Mouse (Mus musculus): ENCODE measurements at regions not wholly inside any gene's neighbourhood (a gene's known extent, or its start where the extent isn't known, plus 50 kb on each side); places are given as distances from the start of the nearest gene placed in this dataset.

DNA sequence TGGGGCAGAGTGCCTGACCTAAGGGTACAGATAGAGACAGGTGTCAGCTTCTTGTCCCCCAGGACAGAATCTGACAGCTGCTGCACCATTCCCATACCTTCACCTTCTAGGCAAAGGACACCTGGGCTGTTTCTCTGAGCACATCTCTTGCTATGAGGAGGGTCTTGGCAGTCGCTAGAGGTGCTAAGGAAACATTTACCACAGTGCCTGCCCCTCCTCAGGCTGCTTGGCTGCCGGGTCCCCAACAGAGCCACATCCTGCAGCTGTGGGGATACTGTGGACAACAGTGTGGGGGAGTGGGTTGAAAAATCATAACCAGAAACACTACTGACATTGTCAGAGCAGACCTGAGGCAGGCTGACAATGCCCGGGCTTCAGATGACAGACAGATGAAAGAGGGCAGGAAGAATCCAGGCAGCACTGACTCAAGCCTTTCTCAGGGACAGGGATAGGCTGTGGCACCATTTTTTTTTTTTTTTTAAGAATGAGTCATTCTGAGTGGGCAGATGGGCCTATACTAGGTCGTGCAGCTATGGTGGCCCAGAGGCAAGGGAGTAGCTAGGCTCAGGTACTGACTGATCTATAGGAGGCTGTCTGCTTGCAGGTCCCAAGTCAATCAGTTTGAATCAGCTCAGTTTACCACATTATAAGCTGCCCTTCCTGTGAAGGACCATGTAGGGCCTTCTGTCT, 150.7 kb upstream of the A230072I06Rik start:
- intact Hi-C loops (cut with DNase I): no loop called here
- no peak for DNase-seq

DNA sequence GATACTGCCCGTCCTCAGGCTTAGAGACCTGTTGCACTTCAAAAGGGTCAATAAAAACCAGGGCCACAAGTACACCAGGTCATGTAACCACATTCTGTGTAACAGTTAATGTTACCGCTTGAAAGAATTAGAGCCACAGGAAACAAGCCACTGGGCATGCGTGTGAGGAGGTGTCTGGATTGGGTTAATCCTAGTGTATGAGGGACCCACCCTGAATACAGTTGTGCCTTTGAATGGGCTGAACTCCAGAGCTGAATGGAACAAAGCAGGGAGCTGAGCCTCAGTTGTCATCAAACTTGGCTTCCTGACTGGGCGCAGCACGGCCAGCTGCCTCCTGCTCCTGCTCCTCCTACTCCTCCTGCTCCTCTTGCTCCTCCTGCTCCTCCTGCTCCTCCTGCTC, 148.0 kb upstream of the A230072I06Rik start:
- intact Hi-C loops (cut with DNase I): no loop called here
- DNase-seq: no peak

DNA sequence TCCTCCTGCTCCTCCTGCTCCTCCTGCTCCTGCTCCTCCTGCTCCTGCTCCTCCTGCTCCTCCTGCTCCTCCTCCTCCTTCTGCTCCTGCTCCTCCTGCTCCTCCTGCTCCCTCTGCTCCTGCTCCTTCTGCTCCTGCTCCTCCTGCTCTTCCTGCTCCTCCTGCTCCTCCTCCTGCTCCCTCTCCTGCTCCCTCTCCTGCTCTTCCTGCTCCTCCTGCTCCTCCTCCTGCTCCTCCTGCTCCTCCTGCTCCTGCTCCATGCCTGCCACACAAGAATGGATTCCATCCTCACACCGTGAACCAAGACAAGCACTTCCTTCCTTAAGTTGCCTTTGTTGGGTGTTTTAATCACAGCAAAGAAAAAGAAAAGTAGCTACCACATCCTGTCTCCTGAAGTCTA, 144.4 kb upstream of the A230072I06Rik start:
- intact Hi-C loops (cut with DNase I): no loop called here
- no peak for DNase-seq

DNA sequence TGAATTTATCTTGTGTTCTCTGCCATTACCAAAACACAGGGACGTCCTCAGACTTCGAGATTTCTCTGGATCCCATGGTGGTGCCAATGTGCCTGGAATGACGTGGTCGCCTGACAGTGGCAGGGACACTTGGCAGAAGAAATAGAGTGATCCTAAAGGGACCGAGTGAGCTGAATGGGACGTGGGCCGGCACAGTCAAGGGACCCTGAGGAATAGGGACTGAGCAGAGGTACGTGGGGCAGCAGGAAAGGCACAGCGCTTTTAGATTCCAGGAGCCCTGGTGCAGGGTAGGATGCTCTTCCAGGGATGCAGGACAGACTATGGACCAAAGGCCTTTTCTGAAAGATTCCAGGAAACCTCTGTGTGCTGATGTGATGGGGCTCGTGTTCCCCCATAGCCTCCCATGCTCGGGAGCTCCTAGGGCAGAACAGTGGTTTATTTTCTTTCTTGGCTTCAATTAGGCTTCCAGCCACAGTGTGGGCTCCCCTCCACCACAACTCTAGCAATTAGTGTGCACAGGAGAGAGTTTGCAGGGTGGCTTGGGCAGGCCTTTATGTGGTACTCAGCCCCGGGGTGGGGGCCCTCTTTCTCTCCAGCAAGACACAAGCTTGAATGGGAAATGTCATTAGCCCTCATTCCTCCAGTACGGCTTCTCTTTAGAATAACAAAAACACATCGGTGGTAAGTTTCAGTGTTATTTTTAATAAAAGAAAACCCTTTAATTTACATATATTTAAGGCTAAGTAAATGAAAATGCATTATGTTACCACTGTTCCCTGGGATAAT, 143.0 kb upstream of the A230072I06Rik start:
- DNase-seq: no peak
- intact Hi-C loops (cut with DNase I): no loop called here

DNA sequence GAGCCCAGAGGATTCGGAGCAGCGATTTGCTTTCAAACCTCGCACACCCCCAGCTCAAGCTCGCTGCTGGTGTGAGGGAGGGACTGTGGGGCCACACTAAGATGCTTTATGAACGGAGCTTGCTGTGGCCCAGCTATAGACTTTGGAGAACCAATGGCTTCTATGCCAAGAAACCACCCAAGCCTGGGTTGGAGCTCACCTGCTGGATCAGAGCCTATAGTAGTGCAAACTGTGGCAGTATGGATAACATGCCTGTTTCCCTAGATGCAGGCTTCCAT, 142.5 kb upstream of the A230072I06Rik start:
- no peak for DNase-seq
- intact Hi-C loops (cut with DNase I): no loop called here

DNA sequence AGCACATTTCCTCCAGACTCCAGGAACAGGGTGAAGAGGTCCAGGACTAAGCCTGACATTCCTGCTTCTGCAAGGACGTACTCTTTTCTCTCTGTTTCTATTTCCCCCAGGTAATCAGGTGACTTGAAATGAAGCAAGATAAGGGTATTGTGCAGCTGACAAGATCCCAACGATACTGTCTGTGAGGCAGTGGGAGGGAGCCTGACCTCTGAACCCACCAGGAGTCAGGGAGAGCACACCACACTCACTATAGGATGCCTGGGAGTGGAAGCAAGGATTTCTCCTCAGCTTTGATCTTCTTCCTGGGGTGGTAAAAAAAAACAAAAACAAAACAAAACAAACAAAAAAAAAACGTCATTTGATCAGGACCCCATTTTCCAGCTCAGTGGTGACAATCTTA, 141.1 kb upstream of the A230072I06Rik start:
- no peak for DNase-seq
- intact Hi-C loops (cut with DNase I): no loop called here

DNA sequence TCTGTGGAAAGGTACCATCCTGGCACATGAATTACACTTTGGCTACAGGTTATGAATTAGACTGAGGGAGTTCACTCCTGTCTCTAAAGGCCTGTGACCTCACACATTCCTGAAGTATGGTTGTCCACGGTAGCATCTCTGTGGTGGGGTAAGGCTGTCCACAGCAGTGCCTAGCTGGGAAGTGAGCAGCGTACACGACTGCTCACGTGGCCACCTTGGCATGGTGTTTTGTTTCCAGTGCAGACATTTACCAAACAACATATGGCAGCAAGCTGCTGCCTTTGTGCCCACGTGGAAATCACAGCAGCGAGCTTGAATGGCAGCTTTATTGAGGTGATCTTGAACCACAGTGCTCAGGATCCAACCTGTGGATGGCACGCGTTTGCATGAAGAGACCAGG, 140.7 kb upstream of the A230072I06Rik start:
- no peak for DNase-seq
- intact Hi-C loops (cut with DNase I): no loop called here

DNA sequence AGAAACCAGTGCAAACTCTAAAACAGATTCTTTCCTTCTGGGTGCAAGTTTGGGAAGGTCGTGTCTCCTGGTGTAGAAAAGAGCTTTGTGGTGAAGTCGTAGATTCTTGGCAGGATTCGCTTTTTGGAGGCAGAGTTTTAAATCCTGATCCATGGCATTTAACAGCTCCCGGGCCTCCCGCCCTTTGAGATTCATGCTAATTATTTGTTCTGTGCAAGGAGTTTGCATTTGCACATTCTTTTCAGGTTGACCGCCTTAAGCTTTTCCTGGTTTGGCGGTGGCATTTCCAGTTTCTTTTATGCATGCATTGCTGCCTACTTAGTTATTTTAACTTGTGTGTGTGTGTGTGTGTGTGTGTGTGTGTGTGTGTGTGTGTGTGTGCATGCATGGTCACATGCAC, 126.9 kb upstream of the A230072I06Rik start:
- intact Hi-C loops (cut with DNase I): no loop called here
- DNase-seq: no peak

DNA sequence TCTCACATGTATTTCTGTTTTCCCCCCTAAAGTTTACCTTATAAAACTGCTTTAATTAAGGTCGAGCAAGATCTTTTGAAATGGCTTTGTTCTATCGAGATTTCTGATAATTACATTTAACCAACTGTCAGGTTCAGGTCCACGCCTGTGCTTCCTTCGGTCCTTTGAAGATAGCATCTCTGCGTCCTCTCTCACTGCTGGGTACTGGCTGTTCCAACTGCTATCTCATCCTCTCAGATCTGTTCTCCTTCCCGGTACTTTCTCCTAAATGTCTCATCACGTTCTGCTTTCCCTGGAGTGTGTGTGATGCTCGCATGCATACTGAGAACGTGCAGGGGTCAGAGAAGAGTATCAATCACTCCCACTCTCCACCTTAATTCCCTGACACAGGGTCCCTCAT, 125.8 kb upstream of the A230072I06Rik start:
- intact Hi-C loops (cut with DNase I): no loop called here
- DNase-seq: no peak

DNA sequence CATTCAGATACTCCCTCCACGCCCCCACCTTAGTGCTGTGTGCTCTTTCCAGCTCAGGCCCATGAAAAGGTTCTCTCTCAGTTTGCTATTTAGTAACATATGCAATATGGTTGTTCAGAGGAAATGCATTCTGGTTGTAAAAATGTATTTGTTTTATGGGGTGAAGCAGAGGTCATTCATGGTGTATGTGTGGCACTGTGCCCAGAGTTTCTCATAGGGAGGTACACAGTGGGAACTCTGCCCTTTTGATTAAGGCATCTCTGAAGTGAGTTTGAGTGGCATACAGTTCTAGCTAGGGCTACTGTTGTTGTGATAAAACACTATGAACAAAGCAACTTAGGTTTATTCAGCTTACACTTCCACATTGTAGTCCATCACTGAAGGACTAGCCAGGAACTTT, 121.7 kb upstream of the A230072I06Rik start:
- intact Hi-C loops (cut with DNase I): no loop called here
- no peak for DNase-seq

DNA sequence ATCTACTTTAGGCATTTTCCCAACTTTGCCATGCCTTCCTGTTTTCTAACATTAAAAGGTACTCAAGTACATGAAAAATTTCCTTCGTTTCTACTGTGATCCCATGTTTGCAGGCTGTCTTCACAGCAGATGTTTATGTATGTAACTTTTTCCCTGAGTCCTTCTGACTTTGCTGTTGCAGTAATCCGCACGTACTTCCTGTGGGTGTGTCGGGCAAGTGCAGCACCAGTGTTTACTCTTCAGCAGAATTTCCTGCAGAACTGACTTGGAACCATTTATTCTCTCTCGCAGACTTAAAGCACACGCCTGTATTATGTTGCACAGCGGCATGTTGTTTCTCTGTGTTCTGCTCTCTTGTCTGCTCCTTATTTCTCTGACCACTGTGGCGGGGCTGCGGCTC, 120.4 kb upstream of the A230072I06Rik start:
- intact Hi-C loops (cut with DNase I): no loop called here
- no peak for DNase-seq

DNA sequence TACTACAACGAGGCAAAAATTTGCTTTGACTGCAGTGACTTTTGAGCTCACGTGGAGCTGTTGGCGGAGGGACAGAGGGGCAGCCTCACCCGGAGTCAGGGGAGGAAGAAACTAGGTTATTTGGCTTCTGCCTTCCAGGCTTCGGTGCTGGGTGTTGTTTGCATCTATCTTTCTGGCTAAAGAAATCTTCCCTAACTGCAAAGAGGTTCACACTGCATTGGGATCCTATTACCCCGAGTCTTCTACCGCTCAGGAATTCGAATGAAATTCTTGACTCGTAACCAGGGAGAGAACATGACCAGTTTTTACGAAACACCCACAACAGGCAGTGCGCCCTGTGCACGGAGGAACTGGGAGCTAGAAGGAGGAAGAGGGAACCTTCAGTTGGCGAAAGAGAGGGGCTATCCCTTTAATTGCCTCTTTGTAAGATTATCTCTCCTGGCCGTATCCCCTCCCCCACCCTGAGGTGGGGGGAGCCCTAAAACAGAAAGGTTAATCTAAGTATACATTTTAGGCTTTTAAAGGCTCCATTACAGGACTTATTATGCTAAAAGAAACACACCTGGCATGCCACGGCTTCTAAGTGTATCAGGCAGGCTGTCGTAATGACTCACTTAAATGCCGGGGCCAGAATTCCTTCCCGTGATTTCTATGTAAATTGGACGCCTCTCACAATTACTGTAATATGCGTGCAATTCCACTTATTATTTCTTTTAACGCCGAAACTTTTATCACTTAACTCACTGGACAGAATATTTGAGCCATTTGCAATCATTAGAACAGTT, 115.5 kb upstream of the A230072I06Rik start:
- intact Hi-C loops (cut with DNase I): no loop called here
- DNase-seq: no peak

DNA sequence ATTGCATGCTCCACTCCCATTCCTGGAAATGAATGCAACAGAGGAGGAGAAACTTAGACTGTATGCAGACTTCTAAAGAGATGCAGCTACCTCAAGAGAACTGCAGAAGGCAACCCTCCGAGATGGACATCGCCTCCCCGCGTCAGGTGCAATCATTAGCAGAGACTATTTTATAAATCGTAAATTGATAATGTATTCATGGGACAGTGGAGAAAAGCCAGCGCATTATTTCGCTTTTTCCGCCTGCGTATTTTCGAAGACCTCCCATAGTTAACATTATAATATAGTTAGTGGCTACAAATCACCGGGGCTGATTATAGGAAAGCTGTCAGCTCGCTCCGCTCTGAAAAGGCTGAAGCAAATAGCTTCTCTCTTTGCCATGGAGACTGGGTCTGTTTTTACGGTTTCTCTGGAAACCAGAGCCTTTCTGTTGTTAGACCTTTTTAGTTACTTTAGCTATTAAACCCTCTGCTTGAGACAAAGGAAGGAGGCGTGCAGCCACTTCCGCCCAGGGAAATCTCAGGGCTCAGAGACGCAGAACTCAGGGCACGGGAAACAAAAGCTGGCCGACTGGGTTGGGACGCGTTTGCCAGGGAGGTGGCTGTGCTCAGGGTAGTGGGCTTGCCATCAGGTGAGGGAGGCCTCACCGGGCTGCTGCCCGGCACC, 113.0 kb upstream of the A230072I06Rik start:
- no peak for DNase-seq
- intact Hi-C loops (cut with DNase I): no loop called here

DNA sequence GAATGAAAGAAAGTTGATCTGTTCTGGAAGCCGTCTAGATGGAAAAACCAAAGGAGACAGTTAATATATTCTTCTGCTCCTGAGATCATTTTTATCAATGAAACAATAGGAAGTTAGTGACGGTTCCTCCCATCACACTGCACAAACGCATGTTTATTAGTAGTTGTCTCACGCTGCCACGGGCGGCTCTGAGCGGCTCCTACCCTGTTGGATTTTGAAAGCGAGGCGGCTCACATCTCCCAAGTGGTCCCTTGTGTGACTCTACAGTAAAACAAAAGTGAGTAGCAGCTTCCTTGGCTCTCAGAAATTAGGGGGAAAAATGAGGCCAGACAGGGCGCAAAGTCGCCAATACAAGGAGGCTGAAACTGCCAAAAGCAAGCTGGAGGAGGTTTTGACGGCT, 106.8 kb upstream of the A230072I06Rik start:
- intact Hi-C loops (cut with DNase I): no loop called here

DNA sequence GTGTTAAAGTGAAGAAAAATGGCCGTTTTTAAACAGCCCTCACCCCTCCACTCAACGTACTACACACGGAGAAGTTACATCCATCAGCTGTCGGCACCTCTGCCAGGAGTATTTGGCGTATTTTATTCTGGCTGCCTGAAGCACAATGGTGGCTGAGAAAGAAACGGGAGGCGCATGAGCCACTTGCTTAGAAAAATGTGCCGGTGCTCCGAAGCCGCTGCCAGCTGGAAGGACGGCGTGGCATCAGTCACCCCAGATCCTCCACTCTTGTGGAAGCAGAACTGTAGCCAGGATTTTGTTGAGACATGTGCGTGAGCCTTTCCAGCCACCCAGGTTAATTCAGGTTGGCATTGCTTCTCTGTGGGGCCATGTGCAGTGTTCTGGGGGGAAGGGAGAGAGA, 103.1 kb upstream of the A230072I06Rik start:
- no peak for DNase-seq
- intact Hi-C loops (cut with DNase I): no loop called here

More for the DNA sequence above, 106.8 kb upstream of the A230072I06Rik start:
- no peak for DNase-seq

DNA sequence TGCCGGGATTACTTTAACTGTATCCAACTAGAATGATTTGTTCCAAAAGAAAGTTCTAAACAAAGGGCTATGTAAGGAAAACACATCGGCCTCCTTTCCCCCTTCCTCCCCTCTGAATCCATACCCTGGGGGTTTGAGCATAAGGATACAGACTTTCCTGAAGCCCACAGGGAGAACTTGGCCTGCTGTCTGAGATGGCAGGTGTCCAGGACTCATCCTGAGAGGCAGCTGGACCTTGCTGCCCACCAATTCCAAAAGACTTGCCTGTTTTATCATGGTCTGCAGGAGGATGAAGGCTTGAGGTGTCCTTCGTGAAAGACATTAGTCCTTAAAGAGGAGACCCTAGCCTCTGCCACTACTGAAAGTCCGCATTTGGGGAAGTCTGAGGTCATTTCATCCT, 94.0 kb upstream of the A230072I06Rik start:
- intact Hi-C loops (cut with DNase I): no loop called here
- DNase-seq: no peak

DNA sequence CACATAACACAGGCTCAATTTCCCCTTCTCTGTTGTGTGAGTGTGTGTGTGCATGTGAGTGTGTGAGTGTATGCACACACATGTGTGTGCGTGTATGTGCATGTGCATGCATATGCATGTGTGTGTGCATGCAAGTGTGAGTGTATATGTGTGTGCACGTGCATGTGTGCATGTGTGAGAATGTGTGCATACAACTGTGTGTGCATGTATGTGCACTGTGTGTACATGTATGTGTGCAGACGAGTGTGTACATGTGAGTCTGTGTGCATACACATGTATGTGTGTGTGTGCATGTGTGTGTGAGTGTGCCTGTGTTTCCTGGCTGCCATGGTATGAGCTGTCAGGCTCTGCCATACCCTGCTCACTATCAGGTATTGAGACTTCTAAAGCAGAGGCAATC, 91.3 kb upstream of the A230072I06Rik start:
- no peak for DNase-seq
- intact Hi-C loops (cut with DNase I): no loop called here

DNA sequence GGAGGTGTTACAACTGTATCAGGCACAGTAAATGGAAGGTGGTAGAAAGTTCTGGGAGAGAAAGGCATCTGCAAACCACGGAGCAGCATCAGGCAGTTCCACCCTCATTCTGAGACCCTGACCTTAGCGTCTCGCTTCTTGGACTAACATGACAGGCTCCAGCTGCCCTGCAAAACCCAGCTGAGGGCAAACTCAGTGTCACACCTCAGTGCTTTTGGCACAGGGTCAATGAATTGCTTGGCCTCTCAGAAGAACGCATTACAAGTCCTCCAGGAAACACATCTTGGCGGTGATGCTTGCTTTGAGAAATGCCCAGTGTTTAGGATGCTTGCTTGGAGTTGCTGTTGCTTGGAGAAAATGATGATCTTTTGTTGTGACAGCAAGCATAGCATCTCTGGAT, 90.2 kb upstream of the A230072I06Rik start:
- intact Hi-C loops (cut with DNase I): no loop called here
- no peak for DNase-seq

DNA sequence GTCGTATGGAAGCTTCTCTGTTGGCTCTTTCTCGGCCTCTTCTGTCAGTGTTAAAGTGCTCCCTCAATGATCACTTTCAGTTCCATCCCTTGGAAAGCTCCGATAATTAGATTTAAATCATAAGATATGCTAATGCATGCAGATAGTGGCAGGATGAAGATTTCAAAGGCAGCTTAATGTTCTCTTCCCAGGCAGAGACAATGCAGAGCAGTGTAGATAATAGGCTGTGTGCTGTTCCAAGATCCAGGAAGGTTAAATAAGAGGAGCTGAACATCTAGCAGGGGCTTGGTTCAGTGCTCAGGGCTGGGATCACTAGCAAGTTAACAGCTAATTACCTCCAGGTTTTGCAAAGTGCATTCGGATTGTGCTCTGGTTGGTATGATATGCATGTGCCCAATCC, 89.7 kb upstream of the A230072I06Rik start:
- intact Hi-C loops (cut with DNase I): no loop called here
- no peak for DNase-seq

DNA sequence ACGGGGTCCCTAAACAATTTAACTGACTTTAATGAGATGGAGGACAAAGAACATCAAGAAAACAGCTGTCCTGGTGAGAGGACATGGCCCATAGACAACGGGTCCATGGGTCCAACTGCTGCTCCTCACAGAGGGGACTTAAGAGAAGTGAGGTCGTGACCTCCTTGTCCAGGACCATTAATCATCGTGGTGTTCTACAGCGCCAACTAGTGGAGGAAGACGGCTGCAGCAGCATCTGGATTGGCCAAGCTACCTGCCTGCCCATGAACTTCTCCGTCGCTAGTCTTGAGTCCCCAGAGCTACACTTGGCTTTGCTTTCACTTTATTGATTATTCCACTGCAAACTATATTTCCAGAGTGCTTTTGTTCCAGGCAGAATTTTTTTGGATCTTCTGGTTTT, 86.6 kb upstream of the A230072I06Rik start:
- peak in 1 of 2 experiments; percentile 11 for DNase-seq
- intact Hi-C loops (cut with DNase I): no loop called here

DNA sequence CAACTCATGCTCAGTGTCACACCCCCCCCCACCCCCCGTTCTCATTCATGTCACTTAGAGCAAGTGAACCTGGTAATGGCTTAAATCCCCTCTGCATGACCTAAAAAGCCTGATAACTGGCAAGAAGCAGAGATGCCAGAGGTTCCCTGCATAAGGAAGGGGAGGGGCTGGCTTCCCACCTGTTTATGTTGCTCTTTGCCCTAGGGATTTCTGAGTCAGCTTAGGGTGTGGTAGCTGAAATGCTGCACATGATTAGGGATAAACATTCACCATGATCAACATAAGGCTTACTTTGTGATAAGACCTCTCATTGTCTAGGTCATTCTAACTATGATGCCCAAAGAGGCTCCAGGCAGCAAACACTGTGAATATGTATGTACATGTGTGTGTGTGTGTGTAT, 72.7 kb upstream of the A230072I06Rik start:
- intact Hi-C loops (cut with DNase I): no loop called here
- no peak for DNase-seq

Data from heart, postnatal 14 days (tissue).